Mouse (Mus musculus): ENCODE measurements around the gene Nup107.

- no peak for TF ChIP-seq CTCF (IDR thresholded peaks at IDR 0.05; ENCODE audit: borderline replicate concordance, insufficient read depth, low read depth, low read length)
- no peak for TF ChIP-seq POLR2A (IDR thresholded peaks at IDR 0.05; ENCODE audit: borderline replicate concordance, insufficient read depth, low read length)
Observed at GRCm38 (mm10) chr10:117764598-117764997, 27.9 kb downstream of the Nup107 start.

All from cerebellum, adult 2 months (tissue).